Mouse (Mus musculus) brain, embryonic 14.5 days (tissue): ENCODE measurements at regions not wholly inside any gene's neighbourhood (a gene's known extent, or its start where the extent isn't known, plus 50 kb on each side); places are given as distances from the start of the nearest gene placed in this dataset.
A peak's percentile ranks its signal among the peaks of the same experiment; 100 is the strongest.

Experiments
- DNase-seq: peaks from one replicate; pipeline ENCODE4 v3.0.0-alpha.2; 2011; ENCODE audit warnings: low read depth
- CTCF ChIP-seq: fragments of 200-500 bp; IDR thresholded peaks from 2 replicates; pipeline ENCODE4 v1.5.1; 2012; ENCODE audit warnings: inconsistent platforms, mild to moderate bottlenecking, moderate library complexity, borderline replicate concordance; ENCODE audit not compliant: insufficient read depth, insufficient read length; ENCODE audit errors: extremely low read depth
- POLR2A ChIP-seq: fragments of 200-500 bp; IDR thresholded peaks from 2 replicates; pipeline ENCODE4 v1.6.1; 2012; ENCODE audit warnings: mild to moderate bottlenecking, inconsistent platforms, borderline replicate concordance; ENCODE audit not compliant: poor library complexity, insufficient read depth, insufficient read length, severe bottlenecking; ENCODE audit errors: extremely low read depth

DNA sequence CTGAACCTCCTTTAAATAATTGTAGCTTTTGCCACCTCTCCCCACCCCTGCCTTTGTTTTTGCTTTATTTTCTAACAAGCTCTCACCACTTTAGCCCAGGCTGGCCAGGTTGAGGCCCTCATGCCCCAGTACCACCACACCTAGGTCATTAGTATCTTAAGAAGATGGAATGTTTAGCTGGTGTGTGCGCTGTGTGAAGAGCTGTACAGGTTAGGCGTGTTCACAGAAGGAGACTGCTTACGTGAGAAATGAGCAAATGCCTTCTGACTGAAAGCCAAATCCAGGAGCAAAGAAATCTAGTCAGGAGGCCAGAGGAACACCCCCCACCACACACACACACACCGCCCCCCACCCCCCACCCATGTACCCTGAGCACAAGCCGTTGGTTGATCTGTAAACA is 303.4 kb downstream of the Klf5 start:
- TF ChIP-seq POLR2A (no peak), CTCF (no peak)
- no peak for DNase-seq

GRCm38 (mm10) chr14:99603257-99603656 is 304.8 kb downstream of the Klf5 start:
- TF ChIP-seq CTCF (no peak), POLR2A (no peak)
- no peak for DNase-seq

GRCm38 (mm10) chr14:99605351-99606100 is 307.0 kb downstream of the Klf5 start:
- TF ChIP-seq POLR2A (no peak), CTCF (no peak)
- no peak for DNase-seq

DNA sequence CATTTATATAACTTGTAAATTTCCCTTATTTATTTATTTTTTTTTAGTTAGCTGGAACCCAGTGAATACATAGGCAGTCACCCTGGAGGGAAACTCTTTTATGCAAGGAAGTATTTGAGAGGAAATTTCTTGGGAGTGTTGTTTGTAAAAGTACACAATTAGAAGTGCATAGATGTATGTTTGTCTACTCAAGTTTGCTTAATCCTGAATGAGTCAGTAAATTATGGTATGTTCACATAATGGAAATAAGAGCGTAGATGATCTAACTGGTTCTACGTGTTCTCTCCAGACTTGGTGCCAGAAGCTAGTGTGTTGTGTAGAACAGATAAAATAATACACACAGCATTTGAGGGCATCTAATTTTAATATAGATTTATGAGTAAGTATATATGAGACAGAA is 310.5 kb downstream of the Klf5 start:
- no peak for DNase-seq
- TF ChIP-seq POLR2A, result no peak
- no peak for TF ChIP-seq CTCF

DNA sequence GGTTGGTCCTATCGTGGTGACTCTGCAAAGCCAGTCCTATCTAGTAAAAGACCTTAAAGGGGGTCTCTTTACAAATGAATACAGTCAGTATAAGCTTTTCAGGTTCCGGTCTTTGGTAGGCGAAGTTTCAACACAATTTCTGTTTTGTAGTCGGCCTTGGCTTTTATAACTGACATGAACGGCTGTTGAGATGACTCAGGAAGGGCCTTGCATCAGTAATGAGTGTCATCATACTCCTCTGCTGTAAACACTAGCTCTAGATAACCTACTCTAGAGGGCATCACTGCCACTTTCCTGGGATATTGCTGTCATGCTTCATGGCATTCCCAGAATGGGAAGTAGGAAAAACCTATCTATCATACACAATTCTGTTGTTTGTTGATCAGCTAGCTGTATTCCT is 312.9 kb downstream of the Klf5 start:
- TF ChIP-seq POLR2A (no peak), CTCF (no peak)
- no peak for DNase-seq

DNA sequence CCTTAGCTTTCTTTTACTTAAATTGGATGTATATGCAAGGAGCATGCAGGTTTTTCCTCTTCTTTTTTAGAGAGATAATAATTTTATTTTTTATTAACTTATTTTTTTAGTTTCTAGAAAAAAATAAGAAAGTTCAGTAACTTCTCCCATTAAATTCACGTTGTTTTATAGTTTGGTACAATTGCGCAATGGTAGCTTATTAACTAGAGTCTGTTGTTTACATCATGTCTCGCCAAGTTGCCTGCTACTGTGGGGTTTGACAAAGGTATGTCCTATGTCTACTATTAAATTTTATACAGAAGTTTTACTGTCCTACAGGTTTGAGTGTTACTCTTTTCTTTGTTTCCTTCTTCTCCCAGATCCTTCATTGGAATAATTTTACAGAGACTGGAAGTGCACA is 313.6 kb downstream of the Klf5 start:
- TF ChIP-seq POLR2A, result no peak
- no peak for TF ChIP-seq CTCF
- DNase-seq, result no peak

- TF ChIP-seq POLR2A, result no peak
- no peak for TF ChIP-seq CTCF
- no peak for DNase-seq
These were observed 316.3 kb downstream of the Klf5 start for GRCm38 (mm10) chr14:99614748-99615147.

GRCm38 (mm10) chr14:99616655-99617335 is 318.3 kb downstream of the Klf5 start:
- DNase-seq, result peak; percentile 53
- TF ChIP-seq CTCF, result no peak
- TF ChIP-seq POLR2A, result no peak

- no peak for DNase-seq
- TF ChIP-seq POLR2A, result no peak
- no peak for TF ChIP-seq CTCF
These were observed 318.9 kb downstream of the Klf5 start for GRCm38 (mm10) chr14:99617374-99617773.

DNA sequence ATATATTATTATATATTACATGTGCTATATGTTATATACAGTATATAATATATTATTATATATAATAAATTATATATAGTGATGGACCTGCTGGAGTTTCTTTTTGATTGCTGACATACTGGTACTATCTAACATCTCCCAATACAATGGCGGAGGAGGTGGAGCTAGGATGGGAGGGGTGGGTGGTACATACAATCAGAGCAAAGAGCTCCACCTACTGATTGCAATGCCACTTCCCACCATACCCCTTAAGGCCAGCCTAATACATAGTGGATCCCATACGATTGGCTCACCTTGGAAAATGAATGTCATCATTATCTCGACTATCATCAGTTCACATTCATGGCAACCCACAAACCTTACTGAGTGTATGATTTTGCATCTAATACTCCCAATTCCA is 323.0 kb downstream of the Klf5 start:
- no peak for DNase-seq
- TF ChIP-seq POLR2A (no peak), CTCF (no peak)

- no peak for DNase-seq
- no peak for TF ChIP-seq CTCF
- no peak for TF ChIP-seq POLR2A
These were observed 326.2 kb downstream of the Klf5 start for GRCm38 (mm10) chr14:99624380-99625327.

GRCm38 (mm10) chr14:99627615-99628014 is 329.1 kb downstream of the Klf5 start:
- no peak for DNase-seq
- TF ChIP-seq CTCF (no peak), POLR2A (no peak)

DNA sequence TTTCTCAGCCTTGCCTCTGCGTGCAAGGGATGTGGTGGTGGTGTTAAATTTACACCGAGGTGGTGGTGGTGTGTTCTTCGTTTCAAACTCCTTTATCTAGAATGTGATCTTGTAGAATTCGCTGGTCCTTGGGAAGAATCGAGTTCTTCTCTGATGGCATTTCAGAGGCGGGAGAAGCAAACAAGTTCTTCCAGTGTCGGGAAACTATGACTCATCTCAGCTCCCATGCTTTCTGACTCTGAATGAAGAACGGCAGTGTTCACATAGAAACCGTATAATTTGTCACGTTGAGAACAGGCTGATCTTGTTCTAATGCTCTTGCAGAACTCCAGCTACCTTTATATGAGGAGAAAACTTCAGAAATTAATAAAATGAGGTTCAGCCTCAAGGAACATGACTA is 332.6 kb downstream of the Klf5 start:
- TF ChIP-seq CTCF, result no peak
- no peak for TF ChIP-seq POLR2A
- peak; percentile 10 for DNase-seq

DNA sequence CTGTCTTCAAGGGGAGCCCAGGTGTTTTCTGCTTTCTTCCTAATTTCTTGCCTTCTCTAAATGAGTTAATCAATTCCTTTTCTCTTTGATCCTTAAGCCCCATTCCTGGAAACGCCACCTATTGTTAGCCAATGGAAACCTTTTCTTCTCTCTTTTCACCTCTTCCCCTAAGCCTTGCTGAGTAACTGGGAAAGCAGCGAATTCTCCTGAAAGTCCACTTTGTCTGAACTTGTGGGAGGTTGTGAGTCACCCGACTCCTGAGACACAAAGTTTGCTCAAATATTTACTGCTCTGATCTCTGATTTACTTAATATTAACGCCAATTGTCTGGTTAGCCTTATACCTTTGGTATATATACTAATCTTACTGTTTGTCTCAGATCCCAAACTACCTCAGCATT is 334.0 kb downstream of the Klf5 start:
- TF ChIP-seq POLR2A (no peak), CTCF (no peak)
- DNase-seq, result no peak
